Mouse (Mus musculus) intestine, embryonic 14.5 days (tissue): ENCODE results near the gene Crcp. TPM values are rescaled to one million over a fixed set of nuclear protein-coding genes. Genes with fewer than 3 reads are reported as not detected.

Source experiments
- ATAC-seq: fragments of 200-750 bp; cut with Nextera tagmentation; replicated peaks from 2 replicates; pipeline ENCODE4 v1.8.0; 2017; ENCODE audit warnings: low read depth, moderate number of reproducible peaks, moderate TSS enrichment, moderate library complexity; ENCODE audit not compliant: low FRiP score, low TSS enrichment
- DNase-seq: peaks from one replicate; pipeline ENCODE4 v3.0.0-alpha.2; 2018; ENCODE audit warnings: low spot score
- H3K27ac ChIP-seq: fragments of 300-500 bp; sonication (generic); 2 replicates; pipeline ENCODE4 v1.5.1; 2014; ENCODE audit warnings: low read depth, mild to moderate bottlenecking, control low read depth
- H3K27me3 ChIP-seq: fragments of 300-500 bp; sonication (generic); replicated peaks from 2 replicates; pipeline ENCODE4 v1.6.1; 2014; ENCODE audit warnings: low read length, control low read depth; ENCODE audit not compliant: control insufficient read depth, insufficient read depth
- H3K36me3 ChIP-seq: fragments of 300-500 bp; sonication (generic); 2 replicates; pipeline ENCODE4 v1.6.1; 2014; ENCODE audit warnings: low read length, control low read depth; ENCODE audit not compliant: control insufficient read depth, insufficient read depth
- H3K4me1 ChIP-seq: fragments of 300-500 bp; sonication (generic); replicated peaks from 2 replicates; pipeline ENCODE4 v1.6.1; 2014; ENCODE audit warnings: low read length, control low read depth, mixed read lengths; ENCODE audit not compliant: control insufficient read depth, insufficient read depth
- H3K4me2 ChIP-seq: fragments of 300-500 bp; sonication (generic); 2 replicates; pipeline ENCODE4 v1.6.1; 2014; ENCODE audit warnings: low read length
- H3K4me3 ChIP-seq: fragments of 300-500 bp; sonication (generic); 2 replicates; pipeline ENCODE4 v1.5.1; 2014; ENCODE audit warnings: low read depth, low read length, control low read depth, mixed read lengths
- H3K9ac ChIP-seq: fragments of 300-500 bp; sonication (generic); 2 replicates; pipeline ENCODE4 v1.6.1; 2014; ENCODE audit warnings: mild to moderate bottlenecking, low read length
- H3K9me3 ChIP-seq: fragments of 300-500 bp; sonication (generic); 2 replicates; pipeline ENCODE4 v1.6.1; 2016; ENCODE audit warnings: low read length, control low read depth; ENCODE audit not compliant: control insufficient read depth
- WGBS: fragments of 180-500 bp; shearing (Covaris S2); extraction: QIAGEN DNeasy Blood & Tissue Kit; methylation state at CpG from one replicate; pipeline ENCODE4 v1.1.7; 2014; 5-methylcytosine and 5-hydroxymethylcytosine counted together
- polyA plus RNA-seq: library from polyadenylated mRNA; unstranded; fragments of >200 nt; fragmentation: Nextera tagmentation; extraction: Ambion mirVana; gene quantifications from 2 replicates; pipeline ENCODE4 v1.2.1, GENCODE M21; 2014

Gene Crcp
- polyA plus RNA-seq, 1 experiment from 2014 or later = 19.7 TPM

DNA sequence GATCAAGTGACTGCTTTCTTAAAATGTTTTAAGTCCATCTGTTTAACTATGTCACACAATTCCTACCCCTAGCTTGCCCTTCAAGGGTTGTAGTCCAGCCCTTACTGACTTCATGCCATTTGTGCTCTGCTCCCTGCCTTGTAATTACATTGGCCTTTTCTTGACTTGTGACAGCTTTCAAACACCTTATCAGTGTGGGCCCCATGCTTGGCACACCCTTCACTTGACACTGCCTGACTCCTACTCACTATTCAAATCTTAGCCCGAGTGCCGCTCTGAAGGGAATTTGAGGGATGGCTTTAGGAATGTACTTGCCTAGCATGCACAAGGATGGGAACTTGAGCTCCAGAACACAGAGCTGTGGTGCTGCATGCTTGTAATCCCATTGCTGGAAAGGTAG lies 68.7 kb downstream of the Crcp start:
- ATAC-seq (no peak), DNase-seq (no peak)
- no peak overlapping the region for H3K9ac ChIP-seq
- no peaks in the 10 kb centered on the region for H3K27me3 ChIP-seq
- WGBS = 66% methylated on average over 2 of the region's 2 CpGs
- peaks cover 15% of the 10 kb centered on the region for H3K36me3 ChIP-seq
- no peak overlapping the region for H3K27ac ChIP-seq
- no peak overlapping the region for H3K4me2 ChIP-seq
- H3K4me1 ChIP-seq = no peaks in the 10 kb centered on the region
- H3K4me3 ChIP-seq = no peak overlapping the region
- H3K9me3 ChIP-seq = no peaks in the 10 kb centered on the region

DNA sequence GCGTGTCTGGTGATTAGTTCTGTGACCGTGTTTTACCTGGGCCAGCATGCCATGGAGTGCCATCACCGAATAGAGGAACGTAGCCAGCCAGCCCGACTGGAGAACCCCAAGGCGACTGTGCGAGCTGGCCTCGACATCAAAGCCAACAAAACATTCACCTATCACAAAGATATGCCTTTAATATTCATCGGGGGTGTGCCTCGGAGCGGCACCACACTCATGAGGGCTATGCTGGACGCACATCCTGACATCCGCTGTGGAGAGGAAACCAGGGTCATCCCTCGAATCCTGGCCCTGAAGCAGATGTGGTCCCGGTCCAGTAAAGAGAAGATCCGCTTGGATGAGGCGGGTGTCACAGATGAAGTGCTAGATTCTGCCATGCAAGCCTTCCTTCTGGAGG lies 72.6 kb downstream of the Crcp start:
- H3K4me1 ChIP-seq = no peaks in the 10 kb centered on the region
- ATAC-seq = no peak
- no peaks in the 10 kb centered on the region for H3K27me3 ChIP-seq
- H3K27ac ChIP-seq = no peak overlapping the region
- WGBS = 94% methylated on average over 17 of the region's 17 CpGs
- H3K4me3 ChIP-seq = no peak overlapping the region
- H3K9me3 ChIP-seq = no peaks in the 10 kb centered on the region
- peaks cover 33% of the 10 kb centered on the region for H3K36me3 ChIP-seq
- DNase-seq = no peak
- no peak overlapping the region for H3K4me2 ChIP-seq
- H3K9ac ChIP-seq = no peak overlapping the region

DNA sequence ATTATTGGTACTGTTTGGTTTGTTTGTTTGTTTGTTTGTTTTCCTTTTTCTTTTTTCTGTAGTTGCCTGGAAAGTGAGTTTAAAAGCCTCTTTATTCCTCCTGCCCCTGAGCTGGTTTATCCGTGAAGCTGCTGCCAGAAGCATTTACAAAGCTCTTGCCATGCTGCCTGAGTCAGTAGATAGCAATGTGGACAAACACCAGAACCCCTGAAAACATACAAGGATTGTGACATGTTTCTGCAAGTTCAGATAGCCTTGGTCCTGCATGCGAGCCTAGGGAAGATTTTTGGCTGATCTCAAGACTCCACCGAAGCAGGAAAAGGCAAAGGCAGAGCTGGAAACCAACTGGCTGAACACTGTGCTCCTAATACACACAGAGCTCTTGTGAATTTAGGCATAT lies 80.3 kb downstream of the Crcp start:
- 80% methylated on average over 3 of the region's 3 CpGs for WGBS
- Histone ChIP-seq H3K9ac (no peak overlapping the region), H3K4me3 (no peak overlapping the region), H3K4me2 (no peak overlapping the region), H3K27me3 (no peaks in the 10 kb centered on the region), H3K4me1 (no peaks in the 10 kb centered on the region), H3K27ac (no peak overlapping the region), H3K9me3 (no peaks in the 10 kb centered on the region), H3K36me3 (peaks cover 30% of the 10 kb centered on the region)
- ATAC-seq (no peak), DNase-seq (no peak)

Other genes starting within 250 kb of the Crcp start
- 43.9 and 47.9 TPM in 2 replicates for gene Psph, start 241.8 kb upstream of the Crcp start, polyA plus RNA-seq
- gene Sumf2, start 182.3 kb upstream of the Crcp start, polyA plus RNA-seq = 47.8 and 49.6 TPM in 2 replicates
- gene Chchd2, start 141.8 kb upstream of the Crcp start, polyA plus RNA-seq = 944 and 1,022 TPM in 2 replicates
- 3.9 and 4.1 TPM in 2 replicates for gene Zbed5, start 133.6 kb upstream of the Crcp start, polyA plus RNA-seq
- gene Phkg1, start 130.7 kb upstream of the Crcp start, polyA plus RNA-seq = 0.09 and 0.11 TPM in 2 replicates
- gene Nupr1l, start 120.8 kb upstream of the Crcp start, polyA plus RNA-seq = 1.9 and 2.7 TPM in 2 replicates
- gene Vkorc1l1, start 87.3 kb upstream of the Crcp start, polyA plus RNA-seq = 18.9 and 20.2 TPM in 2 replicates
- gene Gusb, start 26.2 kb upstream of the Crcp start, polyA plus RNA-seq = 94.9 and 98.4 TPM in 2 replicates
- gene Asl, start within 50 bp of the Crcp start, polyA plus RNA-seq = 44.6 and 55.7 TPM in 2 replicates
- gene Tpst1, start 44.0 kb downstream of the Crcp start, polyA plus RNA-seq = 68.4 and 70.0 TPM in 2 replicates
- 5.3 and 5.5 TPM in 2 replicates for gene Kctd7, start 115.6 kb downstream of the Crcp start, polyA plus RNA-seq
- gene Rabgef1, start 142.5 kb downstream of the Crcp start, polyA plus RNA-seq = 22.3 and 24.7 TPM in 2 replicates
- gene Tmem248, start 187.8 kb downstream of the Crcp start, polyA plus RNA-seq = 40.6 and 45.5 TPM in 2 replicates
- gene Sbds, start 226.2 kb downstream of the Crcp start, polyA plus RNA-seq = 60.3 and 60.5 TPM in 2 replicates
- gene Tyw1, start 226.3 kb downstream of the Crcp start, polyA plus RNA-seq = 31.5 and 32.4 TPM in 2 replicates